Mouse (Mus musculus): ENCODE results near the gene Dnajc6. TPM values are rescaled to one million over a fixed set of nuclear protein-coding genes. Genes with fewer than 3 reads are reported as not detected.

Gene Dnajc6
- polyA plus RNA-seq, 1 experiment from 2014 or later, result 4.0 TPM

DNA sequence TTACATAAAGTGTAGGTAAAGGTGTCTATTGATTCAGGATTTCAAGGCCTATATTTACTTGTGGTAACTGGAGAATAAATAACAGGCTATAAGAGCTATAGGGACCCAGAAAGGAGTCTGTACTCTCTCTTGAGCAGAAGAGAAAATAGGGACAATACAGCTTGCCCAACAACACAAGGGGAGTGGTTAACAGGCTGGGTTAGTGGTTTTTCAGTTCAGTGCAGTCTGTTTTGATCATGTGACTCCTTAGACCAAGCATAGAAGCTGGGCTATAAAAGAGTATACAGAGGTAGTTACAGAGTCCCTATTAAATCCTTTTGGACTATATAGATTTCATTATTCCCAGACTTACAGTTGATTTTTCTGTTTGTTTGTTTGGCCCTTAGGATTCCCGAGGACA is 36.3 kb upstream of the Dnajc6 start:
- Histone ChIP-seq H3K36me3 (ENCODE audit: control insufficient read depth, insufficient read depth, low read length) (no peaks in the 10 kb centered on the region), H3K9ac (ENCODE audit: low read length) (no peak overlapping the region), H3K27ac (ENCODE audit: low read depth, low read length) (no peak overlapping the region), H3K4me1 (replicated peaks; ENCODE audit: control insufficient read depth, insufficient read depth, low read length) (no peaks in the 10 kb centered on the region), H3K4me3 (ENCODE audit: low read depth, low read length) (no peak overlapping the region), H3K27me3 (ENCODE audit: control insufficient read depth, insufficient read depth, low read length) (no peaks in the 10 kb centered on the region), H3K4me2 (ENCODE audit: low read depth, low read length, severe bottlenecking) (no peak overlapping the region), H3K9me3 (ENCODE audit: control insufficient read depth, low read length) (no peaks in the 10 kb centered on the region)
- no peak for DNase-seq (ENCODE audit: low spot score)
- no peak for ATAC-seq (replicated peaks; ENCODE audit: low FRiP score)
- 88% methylated on average over 1 of the region's 1 CpGs for WGBS

GRCm38 (mm10) chr4:101462065-101462464 is 34.4 kb upstream of the Dnajc6 start:
- H3K27me3 ChIP-seq (ENCODE audit: control insufficient read depth, insufficient read depth, low read length), result no peaks in the 10 kb centered on the region
- WGBS, result 89% methylated on average over 2 of the region's 2 CpGs
- no peak for DNase-seq (ENCODE audit: low spot score)
- no peaks in the 10 kb centered on the region for H3K9me3 ChIP-seq (ENCODE audit: control insufficient read depth, low read length)
- no peak overlapping the region for H3K27ac ChIP-seq (ENCODE audit: low read depth, low read length)
- no peak for ATAC-seq (replicated peaks; ENCODE audit: low FRiP score)
- no peak overlapping the region for H3K9ac ChIP-seq (ENCODE audit: low read length)
- no peaks in the 10 kb centered on the region for H3K36me3 ChIP-seq (ENCODE audit: control insufficient read depth, insufficient read depth, low read length)
- H3K4me1 ChIP-seq (replicated peaks; ENCODE audit: control insufficient read depth, insufficient read depth, low read length), result no peaks in the 10 kb centered on the region
- H3K4me3 ChIP-seq (ENCODE audit: low read depth, low read length), result no peak overlapping the region
- no peak overlapping the region for H3K4me2 ChIP-seq (ENCODE audit: low read depth, low read length, severe bottlenecking)

- no peak for ATAC-seq (replicated peaks; ENCODE audit: low FRiP score)
- no peak overlapping the region for H3K4me3 ChIP-seq (ENCODE audit: low read depth, low read length)
- H3K36me3 ChIP-seq (ENCODE audit: control insufficient read depth, insufficient read depth, low read length), result no peaks in the 10 kb centered on the region
- WGBS, result 95% methylated on average over 3 of the region's 3 CpGs
- no peaks in the 10 kb centered on the region for H3K9me3 ChIP-seq (ENCODE audit: control insufficient read depth, low read length)
- no peaks in the 10 kb centered on the region for H3K4me1 ChIP-seq (replicated peaks; ENCODE audit: control insufficient read depth, insufficient read depth, low read length)
- H3K27ac ChIP-seq (ENCODE audit: low read depth, low read length), result no peak overlapping the region
- no peak for DNase-seq (ENCODE audit: low spot score)
- no peaks in the 10 kb centered on the region for H3K27me3 ChIP-seq (ENCODE audit: control insufficient read depth, insufficient read depth, low read length)
- H3K4me2 ChIP-seq (ENCODE audit: low read depth, low read length, severe bottlenecking), result no peak overlapping the region
- no peak overlapping the region for H3K9ac ChIP-seq (ENCODE audit: low read length)
Observed at GRCm38 (mm10) chr4:101466264-101466663, 30.2 kb upstream of the Dnajc6 start.

GRCm38 (mm10) chr4:101469242-101469641 is 27.2 kb upstream of the Dnajc6 start:
- ATAC-seq (replicated peaks; ENCODE audit: low FRiP score) (no peak), DNase-seq (ENCODE audit: low spot score) (no peak)
- Histone ChIP-seq H3K4me2 (ENCODE audit: low read depth, low read length, severe bottlenecking) (no peak overlapping the region), H3K27me3 (ENCODE audit: control insufficient read depth, insufficient read depth, low read length) (no peaks in the 10 kb centered on the region), H3K27ac (ENCODE audit: low read depth, low read length) (no peak overlapping the region), H3K9ac (ENCODE audit: low read length) (no peak overlapping the region), H3K36me3 (ENCODE audit: control insufficient read depth, insufficient read depth, low read length) (no peaks in the 10 kb centered on the region), H3K4me3 (ENCODE audit: low read depth, low read length) (no peak overlapping the region), H3K9me3 (ENCODE audit: control insufficient read depth, low read length) (no peaks in the 10 kb centered on the region), H3K4me1 (replicated peaks; ENCODE audit: control insufficient read depth, insufficient read depth, low read length) (no peaks in the 10 kb centered on the region)
- 90% methylated on average over 5 of the region's 5 CpGs for WGBS

DNA sequence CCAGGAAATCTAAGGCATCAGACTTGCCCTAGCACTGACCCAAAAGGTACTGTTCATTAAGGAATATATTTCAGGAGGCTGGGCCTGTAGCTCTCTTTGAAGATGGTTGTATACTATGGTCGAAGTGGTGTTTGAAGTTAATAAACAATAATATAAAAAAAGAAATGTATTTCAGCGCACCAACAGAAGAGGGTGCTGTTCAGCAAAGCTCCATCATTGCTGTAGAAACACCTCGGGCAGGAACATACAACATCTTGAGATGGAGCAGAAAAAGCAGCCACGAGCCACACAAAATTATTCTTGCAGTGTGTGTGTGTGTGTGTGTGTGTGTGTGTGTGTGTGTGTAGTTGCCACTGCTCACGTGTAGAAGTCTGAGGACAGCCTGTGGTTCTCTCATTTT is 25.9 kb upstream of the Dnajc6 start:
- no peak for DNase-seq (ENCODE audit: low spot score)
- Histone ChIP-seq H3K27ac (ENCODE audit: low read depth, low read length) (no peak overlapping the region), H3K9ac (ENCODE audit: low read length) (no peak overlapping the region), H3K36me3 (ENCODE audit: control insufficient read depth, insufficient read depth, low read length) (no peaks in the 10 kb centered on the region), H3K4me3 (ENCODE audit: low read depth, low read length) (no peak overlapping the region), H3K4me1 (replicated peaks; ENCODE audit: control insufficient read depth, insufficient read depth, low read length) (no peaks in the 10 kb centered on the region), H3K9me3 (ENCODE audit: control insufficient read depth, low read length) (no peaks in the 10 kb centered on the region), H3K4me2 (ENCODE audit: low read depth, low read length, severe bottlenecking) (no peak overlapping the region), H3K27me3 (ENCODE audit: control insufficient read depth, insufficient read depth, low read length) (no peaks in the 10 kb centered on the region)
- WGBS, result 67% methylated on average over 5 of the region's 5 CpGs
- no peak for ATAC-seq (replicated peaks; ENCODE audit: low FRiP score)

GRCm38 (mm10) chr4:101472767-101473166 is 23.7 kb upstream of the Dnajc6 start:
- H3K9me3 ChIP-seq (ENCODE audit: control insufficient read depth, low read length), result no peaks in the 10 kb centered on the region
- no peaks in the 10 kb centered on the region for H3K36me3 ChIP-seq (ENCODE audit: control insufficient read depth, insufficient read depth, low read length)
- no peak overlapping the region for H3K4me2 ChIP-seq (ENCODE audit: low read depth, low read length, severe bottlenecking)
- no peaks in the 10 kb centered on the region for H3K4me1 ChIP-seq (replicated peaks; ENCODE audit: control insufficient read depth, insufficient read depth, low read length)
- H3K27me3 ChIP-seq (ENCODE audit: control insufficient read depth, insufficient read depth, low read length), result no peaks in the 10 kb centered on the region
- no peak overlapping the region for H3K27ac ChIP-seq (ENCODE audit: low read depth, low read length)
- no peak overlapping the region for H3K4me3 ChIP-seq (ENCODE audit: low read depth, low read length)
- ATAC-seq (replicated peaks; ENCODE audit: low FRiP score) (no peak), DNase-seq (ENCODE audit: low spot score) (no peak)
- 93% methylated on average over 3 of the region's 3 CpGs for WGBS
- H3K9ac ChIP-seq (ENCODE audit: low read length), result no peak overlapping the region

GRCm38 (mm10) chr4:101490320-101490917 is 6.0 kb upstream of the Dnajc6 start:
- H3K4me2 ChIP-seq (ENCODE audit: low read depth, low read length, severe bottlenecking), result no peak overlapping the region
- H3K27ac ChIP-seq (ENCODE audit: low read depth, low read length), result no peak overlapping the region
- H3K27me3 ChIP-seq (ENCODE audit: control insufficient read depth, insufficient read depth, low read length), result no peaks in the 10 kb centered on the region; the same call in 1 of the 2 replicates
- H3K9me3 ChIP-seq (ENCODE audit: control insufficient read depth, low read length), result no peaks in the 10 kb centered on the region
- WGBS, result 92% methylated on average over 8 of the region's 8 CpGs
- H3K4me1 ChIP-seq (replicated peaks; ENCODE audit: control insufficient read depth, insufficient read depth, low read length), result no peaks in the 10 kb centered on the region
- ATAC-seq (replicated peaks; ENCODE audit: low FRiP score), result no peak
- DNase-seq (ENCODE audit: low spot score), result no peak
- no peak overlapping the region for H3K9ac ChIP-seq (ENCODE audit: low read length)
- no peak overlapping the region for H3K4me3 ChIP-seq (ENCODE audit: low read depth, low read length)
- H3K36me3 ChIP-seq (ENCODE audit: control insufficient read depth, insufficient read depth, low read length), result no peaks in the 10 kb centered on the region

GRCm38 (mm10) chr4:101491704-101492103 is 4.7 kb upstream of the Dnajc6 start:
- no peak overlapping the region for H3K27ac ChIP-seq (ENCODE audit: low read depth, low read length)
- H3K4me2 ChIP-seq (ENCODE audit: low read depth, low read length, severe bottlenecking), result no peak overlapping the region
- WGBS, result 74% methylated on average over 6 of the region's 6 CpGs
- H3K4me1 ChIP-seq (replicated peaks; ENCODE audit: control insufficient read depth, insufficient read depth, low read length), result no peaks in the 10 kb centered on the region; the same call in 1 of the 2 replicates
- H3K9me3 ChIP-seq (ENCODE audit: control insufficient read depth, low read length), result no peaks in the 10 kb centered on the region
- no peaks in the 10 kb centered on the region for H3K36me3 ChIP-seq (ENCODE audit: control insufficient read depth, insufficient read depth, low read length)
- H3K27me3 ChIP-seq (ENCODE audit: control insufficient read depth, insufficient read depth, low read length), result peaks cover 9% of the 10 kb centered on the region
- no peak for DNase-seq (ENCODE audit: low spot score)
- H3K4me3 ChIP-seq (ENCODE audit: low read depth, low read length), result no peak overlapping the region
- H3K9ac ChIP-seq (ENCODE audit: low read length), result no peak overlapping the region
- ATAC-seq (replicated peaks; ENCODE audit: low FRiP score), result no peak

- Histone ChIP-seq H3K9ac (ENCODE audit: low read length) (no peak overlapping the region), H3K36me3 (ENCODE audit: control insufficient read depth, insufficient read depth, low read length) (no peaks in the 10 kb centered on the region), H3K4me3 (ENCODE audit: low read depth, low read length) (no peak overlapping the region), H3K9me3 (ENCODE audit: control insufficient read depth, low read length) (no peaks in the 10 kb centered on the region), H3K27ac (ENCODE audit: low read depth, low read length) (no peak overlapping the region), H3K4me1 (replicated peaks; ENCODE audit: control insufficient read depth, insufficient read depth, low read length) (peaks cover 4% of the 10 kb centered on the region; the same call in 1 of the 2 replicates), H3K27me3 (ENCODE audit: control insufficient read depth, insufficient read depth, low read length) (peaks cover 25% of the 10 kb centered on the region), H3K4me2 (ENCODE audit: low read depth, low read length, severe bottlenecking) (no peak overlapping the region)
- DNase-seq (ENCODE audit: low spot score) (no peak), ATAC-seq (replicated peaks; ENCODE audit: low FRiP score) (no peak)
Observed at GRCm38 (mm10) chr4:101493611-101494197, 2.7 kb upstream of the Dnajc6 start.

All from forebrain, embryonic 11.5 days (tissue).